Mouse (Mus musculus): Measurements from ENCODE around the gene Atf6. TPM values are rescaled to one million over a fixed set of nuclear protein-coding genes. Genes with fewer than 3 reads are reported as not detected.

The Atf6 gene
- polyA plus RNA-seq, 1 experiment from 2014 or later, result 9.4 TPM

- Histone ChIP-seq H3K4me2 (no peak overlapping the region), H3K4me3 (ENCODE audit: low read depth, low read length) (no peak overlapping the region), H3K36me3 (ENCODE audit: control insufficient read depth, insufficient read depth, low read length) (no peaks in the 10 kb centered on the region), H3K27me3 (ENCODE audit: control insufficient read depth, insufficient read depth, low read length) (no peaks in the 10 kb centered on the region), H3K9ac (ENCODE audit: low read length) (no peak overlapping the region), H3K27ac (ENCODE audit: low read depth, low read length) (no peak overlapping the region), H3K9me3 (ENCODE audit: control insufficient read depth, low read length) (no peaks in the 10 kb centered on the region), H3K4me1 (ENCODE audit: control insufficient read depth, insufficient read depth, low read length) (no peaks in the 10 kb centered on the region)
- 69% methylated on average over 3 of the region's 3 CpGs for WGBS
- DNase-seq (ENCODE audit: low spot score, missing footprints) (peak; percentile 64), ATAC-seq (ENCODE audit: low FRiP score) (no peak)
Observed at GRCm38 (mm10) chr1:170701178-170701577, 166.4 kb downstream of the Atf6 start.

GRCm38 (mm10) chr1:170700496-170701027 is 167.0 kb downstream of the Atf6 start:
- Histone ChIP-seq H3K36me3 (ENCODE audit: control insufficient read depth, insufficient read depth, low read length) (no peaks in the 10 kb centered on the region), H3K9ac (ENCODE audit: low read length) (no peak overlapping the region), H3K4me2 (no peak overlapping the region), H3K4me3 (ENCODE audit: low read depth, low read length) (no peak overlapping the region), H3K9me3 (ENCODE audit: control insufficient read depth, low read length) (no peaks in the 10 kb centered on the region), H3K27me3 (ENCODE audit: control insufficient read depth, insufficient read depth, low read length) (no peaks in the 10 kb centered on the region), H3K27ac (ENCODE audit: low read depth, low read length) (no peak overlapping the region), H3K4me1 (ENCODE audit: control insufficient read depth, insufficient read depth, low read length) (no peaks in the 10 kb centered on the region)
- ATAC-seq (ENCODE audit: low FRiP score) (no peak), DNase-seq (ENCODE audit: low spot score, missing footprints) (peak; percentile 67)
- WGBS, result 90% methylated on average over 3 of the region's 3 CpGs

GRCm38 (mm10) chr1:170699553-170699952 is 168.0 kb downstream of the Atf6 start:
- WGBS, result 86% methylated on average over 9 of the region's 9 CpGs
- H3K36me3 ChIP-seq (ENCODE audit: control insufficient read depth, insufficient read depth, low read length), result no peaks in the 10 kb centered on the region
- no peak for ATAC-seq (ENCODE audit: low FRiP score)
- H3K4me3 ChIP-seq (ENCODE audit: low read depth, low read length), result no peak overlapping the region
- no peaks in the 10 kb centered on the region for H3K9me3 ChIP-seq (ENCODE audit: control insufficient read depth, low read length)
- H3K4me1 ChIP-seq (ENCODE audit: control insufficient read depth, insufficient read depth, low read length), result no peaks in the 10 kb centered on the region
- H3K9ac ChIP-seq (ENCODE audit: low read length), result no peak overlapping the region
- no peak overlapping the region for H3K4me2 ChIP-seq
- DNase-seq (ENCODE audit: low spot score, missing footprints), result no peak
- no peak overlapping the region for H3K27ac ChIP-seq (ENCODE audit: low read depth, low read length)
- H3K27me3 ChIP-seq (ENCODE audit: control insufficient read depth, insufficient read depth, low read length), result no peaks in the 10 kb centered on the region

GRCm38 (mm10) chr1:170698771-170699170 is 168.8 kb downstream of the Atf6 start:
- no peaks in the 10 kb centered on the region for H3K9me3 ChIP-seq (ENCODE audit: control insufficient read depth, low read length)
- H3K4me3 ChIP-seq (ENCODE audit: low read depth, low read length), result no peak overlapping the region
- H3K27ac ChIP-seq (ENCODE audit: low read depth, low read length), result no peak overlapping the region
- H3K9ac ChIP-seq (ENCODE audit: low read length), result no peak overlapping the region
- H3K4me2 ChIP-seq, result no peak overlapping the region
- H3K27me3 ChIP-seq (ENCODE audit: control insufficient read depth, insufficient read depth, low read length), result no peaks in the 10 kb centered on the region
- 79% methylated on average over 3 of the region's 3 CpGs for WGBS
- DNase-seq (ENCODE audit: low spot score, missing footprints), result no peak
- no peaks in the 10 kb centered on the region for H3K36me3 ChIP-seq (ENCODE audit: control insufficient read depth, insufficient read depth, low read length)
- H3K4me1 ChIP-seq (ENCODE audit: control insufficient read depth, insufficient read depth, low read length), result no peaks in the 10 kb centered on the region
- no peak for ATAC-seq (ENCODE audit: low FRiP score)

- DNase-seq (ENCODE audit: low spot score, missing footprints) (no peak), ATAC-seq (ENCODE audit: low FRiP score) (no peak)
- Histone ChIP-seq H3K36me3 (ENCODE audit: control insufficient read depth, insufficient read depth, low read length) (no peaks in the 10 kb centered on the region), H3K27me3 (ENCODE audit: control insufficient read depth, insufficient read depth, low read length) (no peaks in the 10 kb centered on the region), H3K9me3 (ENCODE audit: control insufficient read depth, low read length) (no peaks in the 10 kb centered on the region), H3K4me3 (ENCODE audit: low read depth, low read length) (no peak overlapping the region), H3K4me1 (ENCODE audit: control insufficient read depth, insufficient read depth, low read length) (no peaks in the 10 kb centered on the region), H3K9ac (ENCODE audit: low read length) (no peak overlapping the region), H3K27ac (ENCODE audit: low read depth, low read length) (no peak overlapping the region), H3K4me2 (no peak overlapping the region)
- WGBS, result 79% methylated on average over 7 of the region's 7 CpGs
Observed at GRCm38 (mm10) chr1:170697771-170698356, 169.7 kb downstream of the Atf6 start.

- Histone ChIP-seq H3K9ac (ENCODE audit: low read length) (no peak overlapping the region), H3K36me3 (ENCODE audit: control insufficient read depth, insufficient read depth, low read length) (no peaks in the 10 kb centered on the region), H3K9me3 (ENCODE audit: control insufficient read depth, low read length) (no peaks in the 10 kb centered on the region), H3K4me3 (ENCODE audit: low read depth, low read length) (no peak overlapping the region), H3K27me3 (ENCODE audit: control insufficient read depth, insufficient read depth, low read length) (no peaks in the 10 kb centered on the region), H3K4me2 (no peak overlapping the region), H3K27ac (ENCODE audit: low read depth, low read length) (no peak overlapping the region), H3K4me1 (ENCODE audit: control insufficient read depth, insufficient read depth, low read length) (no peaks in the 10 kb centered on the region)
- WGBS, result 97% methylated on average over 8 of the region's 8 CpGs
- ATAC-seq (ENCODE audit: low FRiP score) (no peak), DNase-seq (ENCODE audit: low spot score, missing footprints) (no peak)
Observed at GRCm38 (mm10) chr1:170696996-170697395, 170.6 kb downstream of the Atf6 start.

- Histone ChIP-seq H3K9ac (ENCODE audit: low read length) (no peak overlapping the region), H3K27ac (ENCODE audit: low read depth, low read length) (no peak overlapping the region), H3K4me3 (ENCODE audit: low read depth, low read length) (no peak overlapping the region), H3K36me3 (ENCODE audit: control insufficient read depth, insufficient read depth, low read length) (no peaks in the 10 kb centered on the region), H3K9me3 (ENCODE audit: control insufficient read depth, low read length) (no peaks in the 10 kb centered on the region), H3K4me2 (no peak overlapping the region), H3K4me1 (ENCODE audit: control insufficient read depth, insufficient read depth, low read length) (no peaks in the 10 kb centered on the region), H3K27me3 (ENCODE audit: control insufficient read depth, insufficient read depth, low read length) (no peaks in the 10 kb centered on the region)
- no peak for ATAC-seq (ENCODE audit: low FRiP score)
- 52% methylated on average over 6 of the region's 6 CpGs for WGBS
- DNase-seq (ENCODE audit: low spot score, missing footprints), result no peak
Observed at GRCm38 (mm10) chr1:170695326-170695725, 172.2 kb downstream of the Atf6 start.

GRCm38 (mm10) chr1:170694821-170695291 is 172.7 kb downstream of the Atf6 start:
- 61% methylated on average over 5 of the region's 5 CpGs for WGBS
- no peak for DNase-seq (ENCODE audit: low spot score, missing footprints)
- H3K9ac ChIP-seq (ENCODE audit: low read length), result no peak overlapping the region
- no peaks in the 10 kb centered on the region for H3K4me1 ChIP-seq (ENCODE audit: control insufficient read depth, insufficient read depth, low read length)
- H3K27ac ChIP-seq (ENCODE audit: low read depth, low read length), result no peak overlapping the region
- H3K36me3 ChIP-seq (ENCODE audit: control insufficient read depth, insufficient read depth, low read length), result no peaks in the 10 kb centered on the region
- H3K4me3 ChIP-seq (ENCODE audit: low read depth, low read length), result no peak overlapping the region
- H3K27me3 ChIP-seq (ENCODE audit: control insufficient read depth, insufficient read depth, low read length), result no peaks in the 10 kb centered on the region
- no peaks in the 10 kb centered on the region for H3K9me3 ChIP-seq (ENCODE audit: control insufficient read depth, low read length)
- ATAC-seq (ENCODE audit: low FRiP score), result no peak
- H3K4me2 ChIP-seq, result no peak overlapping the region

GRCm38 (mm10) chr1:170691301-170691700 is 176.3 kb downstream of the Atf6 start:
- DNase-seq (ENCODE audit: low spot score, missing footprints) (no peak), ATAC-seq (ENCODE audit: low FRiP score) (no peak)
- no peaks in the 10 kb centered on the region for H3K4me1 ChIP-seq (ENCODE audit: control insufficient read depth, insufficient read depth, low read length)
- no peak overlapping the region for H3K9ac ChIP-seq (ENCODE audit: low read length)
- no peaks in the 10 kb centered on the region for H3K27me3 ChIP-seq (ENCODE audit: control insufficient read depth, insufficient read depth, low read length)
- no peak overlapping the region for H3K4me3 ChIP-seq (ENCODE audit: low read depth, low read length)
- WGBS, result 94% methylated on average over 5 of the region's 5 CpGs
- no peaks in the 10 kb centered on the region for H3K36me3 ChIP-seq (ENCODE audit: control insufficient read depth, insufficient read depth, low read length)
- no peak overlapping the region for H3K27ac ChIP-seq (ENCODE audit: low read depth, low read length)
- H3K4me2 ChIP-seq, result no peak overlapping the region
- no peaks in the 10 kb centered on the region for H3K9me3 ChIP-seq (ENCODE audit: control insufficient read depth, low read length)

Data from midbrain, embryonic 11.5 days (tissue).